Mouse (Mus musculus) limb, embryonic 13.5 days (tissue): ENCODE results near the gene Xaf1. TPM values are rescaled to one million over a fixed set of nuclear protein-coding genes. Genes with fewer than 3 reads are reported as not detected.
A peak's percentile ranks its signal among the peaks of the same experiment; 100 is the strongest.

Source experiments
- ATAC-seq: fragments of 200-750 bp; cut with Nextera tagmentation; 2 replicates; pipeline ENCODE4 v1.8.0; 2017; ENCODE audit warnings: low read depth, moderate number of reproducible peaks, moderate TSS enrichment; ENCODE audit not compliant: low FRiP score
- H3K27ac ChIP-seq: fragments of 300-500 bp; sonication (generic); 2 replicates; pipeline ENCODE4 v1.5.1; 2015; ENCODE audit warnings: inconsistent platforms, mild to moderate bottlenecking, moderate library complexity
- H3K27me3 ChIP-seq: fragments of 300-500 bp; sonication (generic); 2 replicates; pipeline ENCODE4 v1.6.1; 2015; ENCODE audit warnings: mild to moderate bottlenecking, inconsistent platforms
- H3K36me3 ChIP-seq: fragments of 300-500 bp; sonication (generic); 2 replicates; pipeline ENCODE4 v1.6.1; 2015; ENCODE audit warnings: inconsistent platforms, mild to moderate bottlenecking, moderate library complexity
- H3K4me1 ChIP-seq: fragments of 300-500 bp; sonication (generic); 2 replicates; pipeline ENCODE4 v1.6.1; 2015; ENCODE audit warnings: inconsistent platforms
- H3K4me2 ChIP-seq: fragments of 300-500 bp; sonication (generic); replicated peaks from 2 replicates; pipeline ENCODE4 v1.6.1; 2015; ENCODE audit warnings: inconsistent platforms, mild to moderate bottlenecking, moderate library complexity
- H3K4me3 ChIP-seq: fragments of 300-500 bp; sonication (generic); 2 replicates; pipeline ENCODE4 v1.5.1; 2015; ENCODE audit warnings: moderate library complexity, mild to moderate bottlenecking, inconsistent platforms
- H3K9ac ChIP-seq: fragments of 300-500 bp; sonication (generic); 2 replicates; pipeline ENCODE4 v1.6.1; 2015; ENCODE audit warnings: mild to moderate bottlenecking, inconsistent platforms
- H3K9me3 ChIP-seq: fragments of 300-500 bp; sonication (generic); 2 replicates; pipeline ENCODE4 v1.6.1; 2016; ENCODE audit warnings: inconsistent platforms
- WGBS: fragments of 180-500 bp; shearing (Covaris S2); methylation state at CpG from one replicate; pipeline ENCODE4 v1.1.7; 2015; 5-methylcytosine and 5-hydroxymethylcytosine counted together
- polyA plus RNA-seq: library from polyadenylated mRNA; unstranded; fragments of >200 nt; fragmentation: Nextera tagmentation; extraction: Ambion mirVana; gene quantifications from 2 replicates; pipeline ENCODE4 v1.2.1, GENCODE M21; 2015

The Xaf1 gene
- polyA plus RNA-seq, 1 experiment from 2014 or later, result 2.5 TPM

DNA sequence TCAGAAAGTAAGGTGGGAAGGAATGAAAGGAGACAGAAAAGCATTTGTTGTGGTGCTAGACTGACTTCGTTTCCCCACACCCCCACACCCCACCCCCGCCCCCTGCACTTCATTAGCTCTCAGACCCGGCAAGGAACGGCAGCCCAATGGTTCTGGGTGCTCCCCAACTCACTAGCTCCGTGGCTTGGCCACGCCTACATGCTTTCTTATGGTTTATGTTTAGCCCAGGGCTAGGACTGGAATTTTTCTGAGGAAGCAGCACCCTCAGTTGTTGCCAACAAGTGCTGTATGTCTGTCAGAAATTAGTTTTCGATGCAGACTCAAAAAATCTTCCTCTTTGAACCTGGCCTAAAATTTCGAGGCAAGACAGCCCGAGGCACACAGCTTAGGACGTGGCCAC, 47.1 kb downstream of the Xaf1 start:
- H3K27ac ChIP-seq, result no peak overlapping the region
- no peak overlapping the region for H3K4me2 ChIP-seq
- no peak overlapping the region for H3K9ac ChIP-seq
- no peaks in the 10 kb centered on the region for H3K9me3 ChIP-seq
- WGBS, result 39% methylated on average over 10 of the region's 10 CpGs
- no peaks in the 10 kb centered on the region for H3K36me3 ChIP-seq
- peaks cover 10% of the 10 kb centered on the region for H3K4me1 ChIP-seq
- no peaks in the 10 kb centered on the region for H3K27me3 ChIP-seq
- ATAC-seq, result no peak
- no peak overlapping the region for H3K4me3 ChIP-seq

DNA sequence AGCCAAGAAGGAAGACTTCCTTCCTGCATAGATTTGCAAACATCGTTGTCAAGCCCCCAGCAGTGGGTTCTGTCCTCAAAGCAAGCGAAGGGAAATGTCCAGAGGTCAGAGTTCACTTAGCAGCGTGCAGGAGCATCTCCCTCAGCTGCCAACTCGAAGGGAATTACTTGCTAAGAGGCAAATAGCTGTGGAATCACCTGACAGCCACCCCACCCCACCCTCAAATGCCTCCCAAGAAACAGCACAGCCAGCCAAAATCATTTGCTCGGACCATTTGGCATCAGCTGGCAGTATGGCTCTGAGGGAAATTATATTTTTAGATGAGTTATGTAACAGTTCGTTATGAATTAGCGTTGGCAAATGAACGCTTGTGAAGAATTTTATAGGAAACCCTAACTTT, 47.6 kb downstream of the Xaf1 start:
- no peak for ATAC-seq
- 42% methylated on average over 8 of the region's 8 CpGs for WGBS
- Histone ChIP-seq H3K4me1 (peaks cover 10% of the 10 kb centered on the region), H3K9me3 (no peaks in the 10 kb centered on the region), H3K4me2 (no peak overlapping the region), H3K4me3 (no peak overlapping the region), H3K27me3 (no peaks in the 10 kb centered on the region), H3K9ac (no peak overlapping the region), H3K27ac (no peak overlapping the region), H3K36me3 (no peaks in the 10 kb centered on the region)

DNA sequence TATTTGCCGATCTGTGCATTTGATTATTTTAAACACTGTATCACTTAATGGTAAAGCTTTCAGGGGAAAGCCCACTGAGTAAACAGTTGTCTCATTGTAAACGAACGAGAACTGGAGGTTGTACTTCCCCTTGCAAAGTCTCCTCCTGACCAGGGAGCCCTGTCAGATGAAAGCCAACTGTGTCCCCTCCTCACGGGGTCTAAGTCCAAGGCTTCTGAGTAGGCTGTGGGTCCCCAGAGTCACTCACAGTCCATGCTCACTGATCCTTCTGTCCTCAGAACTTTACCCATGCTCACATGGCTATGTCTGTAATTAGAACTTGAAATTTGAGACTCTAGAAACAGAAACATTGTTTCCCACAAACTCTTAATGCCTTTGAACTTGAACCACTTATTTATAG, 48.2 kb downstream of the Xaf1 start:
- no peaks in the 10 kb centered on the region for H3K27me3 ChIP-seq
- no peak overlapping the region for H3K4me2 ChIP-seq
- H3K9me3 ChIP-seq, result no peaks in the 10 kb centered on the region
- no peak for ATAC-seq
- no peak overlapping the region for H3K9ac ChIP-seq
- H3K36me3 ChIP-seq, result no peaks in the 10 kb centered on the region
- 47% methylated on average over 4 of the region's 4 CpGs for WGBS
- no peak overlapping the region for H3K27ac ChIP-seq
- H3K4me3 ChIP-seq, result no peak overlapping the region
- H3K4me1 ChIP-seq, result peaks cover 10% of the 10 kb centered on the region

DNA sequence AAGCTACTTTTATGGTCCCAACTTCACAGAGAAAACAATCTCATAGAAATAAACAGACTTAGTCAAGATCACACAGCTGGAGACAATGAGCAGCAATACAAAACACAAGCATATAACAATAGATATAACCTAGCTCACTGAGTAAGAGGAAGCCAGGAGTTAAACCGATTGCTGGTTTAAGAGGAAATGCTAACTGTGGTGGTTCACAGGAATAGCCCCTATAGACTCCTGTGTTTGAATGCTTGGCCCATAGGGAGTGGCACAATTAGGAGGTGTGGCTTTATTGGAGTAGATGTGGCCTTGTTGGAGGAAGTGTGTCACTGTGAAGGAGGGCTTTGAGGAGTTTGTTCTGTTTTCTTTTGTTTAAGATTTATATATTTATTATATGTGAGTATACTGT, 50.8 kb downstream of the Xaf1 start:
- WGBS, result 55% methylated on average over 1 of the region's 1 CpGs
- no peaks in the 10 kb centered on the region for H3K36me3 ChIP-seq
- H3K9ac ChIP-seq, result no peak overlapping the region
- no peaks in the 10 kb centered on the region for H3K27me3 ChIP-seq
- H3K27ac ChIP-seq, result no peak overlapping the region
- no peaks in the 10 kb centered on the region for H3K9me3 ChIP-seq
- peaks cover 14% of the 10 kb centered on the region for H3K4me1 ChIP-seq
- H3K4me2 ChIP-seq, result no peak overlapping the region
- no peak overlapping the region for H3K4me3 ChIP-seq
- ATAC-seq, result no peak

DNA sequence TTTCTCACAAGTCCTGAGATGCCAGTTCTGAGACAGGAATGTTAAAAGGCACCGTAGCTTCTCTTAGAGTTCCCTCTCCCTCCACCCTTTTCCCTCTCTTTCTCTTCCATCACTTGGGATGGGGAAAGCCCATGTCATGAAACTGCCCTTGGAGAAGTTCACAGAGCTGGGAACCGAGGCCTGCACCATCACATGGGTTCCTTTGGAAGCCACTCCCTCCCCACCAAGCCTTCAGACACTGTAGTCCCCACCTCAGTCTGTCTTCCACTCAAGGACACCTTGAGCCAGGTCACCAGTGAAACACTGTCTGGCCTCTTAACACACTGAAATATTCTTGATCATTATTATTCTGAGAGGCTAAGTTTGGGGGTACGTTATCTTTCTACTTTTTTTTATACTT, 51.8 kb downstream of the Xaf1 start:
- H3K9me3 ChIP-seq, result no peaks in the 10 kb centered on the region
- H3K4me1 ChIP-seq, result peaks cover 14% of the 10 kb centered on the region
- no peak overlapping the region for H3K4me2 ChIP-seq
- no peak overlapping the region for H3K27ac ChIP-seq
- no peak overlapping the region for H3K4me3 ChIP-seq
- no peaks in the 10 kb centered on the region for H3K27me3 ChIP-seq
- 72% methylated on average over 3 of the region's 3 CpGs for WGBS
- no peak overlapping the region for H3K9ac ChIP-seq
- no peak for ATAC-seq
- H3K36me3 ChIP-seq, result no peaks in the 10 kb centered on the region

DNA sequence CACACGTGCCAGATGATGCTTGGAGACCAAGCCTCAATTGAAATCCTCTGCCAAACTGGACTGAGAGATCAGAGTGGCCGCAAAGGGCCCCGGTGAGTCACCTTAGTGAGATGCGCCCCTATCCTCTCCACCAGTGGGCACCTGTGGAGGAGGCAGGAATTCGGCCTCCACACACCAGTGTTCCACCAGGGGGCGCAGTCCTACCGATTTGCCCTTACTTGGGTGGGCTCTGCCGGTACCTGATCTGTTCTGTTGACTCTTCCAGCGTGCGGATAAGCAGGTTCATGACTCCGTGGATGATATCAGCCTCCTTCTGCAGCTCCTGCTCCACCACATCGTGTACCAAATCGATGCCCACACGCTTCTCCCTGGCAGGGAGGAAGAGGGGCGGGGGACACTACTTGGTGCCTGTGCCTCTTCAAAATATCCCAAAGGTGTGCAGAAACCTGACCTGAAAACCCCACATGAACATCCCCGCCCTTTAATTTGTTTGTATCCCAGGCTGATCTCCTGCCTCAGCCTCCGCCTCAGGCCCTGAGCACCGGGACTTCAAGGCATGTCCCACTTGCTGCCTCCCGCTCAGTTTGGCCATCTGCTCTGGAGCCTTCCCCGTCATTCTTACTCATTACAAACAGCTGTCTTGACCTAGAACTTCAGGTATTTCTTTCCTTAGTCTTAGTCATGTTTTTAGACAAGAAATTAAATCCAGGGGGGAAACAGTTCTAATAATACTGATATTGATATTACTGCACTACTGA, 53.7 kb downstream of the Xaf1 start:
- Histone ChIP-seq H3K36me3 (no peaks in the 10 kb centered on the region), H3K4me1 (peaks cover 4% of the 10 kb centered on the region; the same call in 1 of the 2 replicates), H3K27ac (no peak overlapping the region), H3K27me3 (no peaks in the 10 kb centered on the region), H3K4me2 (peak overlapping the region; percentile 56), H3K4me3 (peak overlapping the region; percentile 6; the same call in 1 of the 2 replicates), H3K9me3 (no peaks in the 10 kb centered on the region), H3K9ac (no peak overlapping the region)
- 18% methylated on average over 20 of the region's 20 CpGs for WGBS
- no peak for ATAC-seq

DNA sequence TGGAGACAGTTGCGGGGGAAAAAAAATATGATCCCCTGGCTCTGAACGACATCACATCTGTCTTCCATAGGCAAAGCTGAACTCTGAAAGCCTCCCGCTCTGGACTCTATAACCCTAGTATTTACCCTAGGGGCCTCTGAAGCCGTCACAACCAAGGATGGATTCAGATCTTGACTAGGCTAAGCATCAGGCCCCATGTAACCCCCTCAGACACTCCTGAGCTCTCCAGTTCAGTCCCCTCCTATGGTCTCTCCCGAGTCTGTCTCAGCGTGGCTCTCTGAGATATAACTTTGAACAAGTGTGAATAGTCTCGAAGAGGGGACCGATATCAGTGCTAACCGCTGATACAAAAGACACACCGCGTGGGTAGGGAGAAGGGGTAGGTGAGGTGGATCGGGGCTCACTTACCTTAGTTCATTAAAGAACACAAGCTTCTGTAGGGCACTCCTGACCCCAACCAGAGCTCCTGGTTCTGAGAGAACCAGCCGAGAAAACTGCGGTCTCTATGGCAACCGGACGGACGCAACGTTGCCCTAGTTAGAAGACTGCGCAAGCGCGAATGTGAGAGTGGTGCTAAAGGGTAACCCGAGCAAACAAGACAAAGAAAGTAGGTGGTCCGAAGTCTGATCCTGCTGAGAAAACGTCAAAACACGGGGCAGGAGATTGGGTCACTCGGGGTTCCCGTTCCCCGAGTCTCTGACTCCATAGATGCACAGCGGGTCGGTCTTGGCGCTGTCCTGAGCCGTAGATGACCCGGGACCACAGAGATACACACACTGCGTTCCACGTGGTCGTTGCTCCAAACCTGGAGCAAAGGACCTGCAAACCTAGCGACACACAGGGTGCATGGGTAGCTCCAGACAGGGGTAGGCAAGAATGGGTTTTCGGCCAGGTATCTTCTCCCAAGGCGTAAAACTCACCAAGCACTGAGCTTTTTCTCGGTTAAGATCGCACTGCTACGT, 60.2 kb downstream of the Xaf1 start:
- no peaks in the 10 kb centered on the region for H3K36me3 ChIP-seq
- WGBS, result 9% methylated on average over 42 of the region's 42 CpGs
- H3K9ac ChIP-seq, result peak overlapping the region; percentile 72
- H3K4me1 ChIP-seq, result no peaks in the 10 kb centered on the region
- H3K27me3 ChIP-seq, result no peaks in the 10 kb centered on the region
- peak overlapping the region; percentile 51 for H3K4me3 ChIP-seq
- H3K9me3 ChIP-seq, result no peaks in the 10 kb centered on the region
- no peak overlapping the region for H3K27ac ChIP-seq
- peak overlapping the region; percentile 81 for H3K4me2 ChIP-seq
- peak; percentile 90 for ATAC-seq

DNA sequence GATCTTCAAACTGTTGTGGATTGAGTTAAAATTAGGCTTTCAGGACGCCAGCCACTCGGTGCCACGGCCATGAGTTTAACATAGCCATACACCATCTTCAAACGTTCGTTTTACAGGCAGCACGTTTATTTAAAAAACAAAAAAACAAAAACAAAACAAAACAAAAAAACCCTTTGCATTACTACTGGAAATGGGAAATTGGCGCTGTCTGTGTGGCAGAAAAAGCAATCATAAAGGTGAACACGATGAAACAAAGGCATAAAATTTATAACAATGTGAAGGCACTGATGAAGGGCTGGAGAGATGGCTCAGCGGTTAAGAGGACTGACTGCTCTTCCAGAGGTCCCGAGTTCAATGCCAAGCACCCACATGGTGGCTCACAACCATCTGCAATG, 60.9 kb downstream of the Xaf1 start, which contains the start of gene Tekt1:
Gene Tekt1 (minus strand): TSS at position 96 of the 395 bp plus-strand sequence.
- peak within 1 kb of the TSS; percentile 51 for H3K4me3 ChIP-seq
- H3K9ac ChIP-seq, result peak within 1 kb of the TSS; percentile 72
- no peaks in the 10 kb centered on the region for H3K36me3 ChIP-seq
- ATAC-seq, result no peak
- no peaks in the 10 kb centered on the region for H3K9me3 ChIP-seq
- peak within 1 kb of the TSS; percentile 81 for H3K4me2 ChIP-seq
- no peak within 1 kb of the TSS for H3K27ac ChIP-seq
- no peaks in the 10 kb centered on the region for H3K27me3 ChIP-seq
- 34% methylated on average over 10 of the region's 10 CpGs for WGBS
- H3K4me1 ChIP-seq, result no peaks in the 10 kb centered on the region

Other genes starting within 250 kb of the Xaf1 start
- gene Pitpnm3, start 165.9 kb upstream of the Xaf1 start, polyA plus RNA-seq, result 0.08 and 0.14 TPM in 2 replicates
- 0.84 and 1.1 TPM in 2 replicates for gene Gm43951, start 94.8 kb upstream of the Xaf1 start, polyA plus RNA-seq
- gene 4933427D14Rik, start 94.2 kb upstream of the Xaf1 start, polyA plus RNA-seq, result 18.1 and 18.3 TPM in 2 replicates
- gene Txndc17, start 94.1 kb upstream of the Xaf1 start, polyA plus RNA-seq, result 229 and 230 TPM in 2 replicates
- gene Med31, start 86.0 kb upstream of the Xaf1 start, polyA plus RNA-seq, result 48.9 and 49.6 TPM in 2 replicates
- 0.18 and 0.84 TPM in 2 replicates for gene Slc13a5, start 34.4 kb upstream of the Xaf1 start, polyA plus RNA-seq
- gene Fbxo39, start 12.8 kb downstream of the Xaf1 start, polyA plus RNA-seq, result not detected in 2 replicates
- 3.2 and 3.6 TPM in 2 replicates for gene Tekt1, start 60.8 kb downstream of the Xaf1 start, polyA plus RNA-seq
- 38.3 and 41.5 TPM in 2 replicates for gene Smtnl2, start 110.1 kb downstream of the Xaf1 start, polyA plus RNA-seq
- 0.74 and 0.92 TPM in 2 replicates for gene Ggt6, start 133.9 kb downstream of the Xaf1 start, polyA plus RNA-seq
- 159 and 164 TPM in 2 replicates for gene Mybbp1a, start 139.7 kb downstream of the Xaf1 start, polyA plus RNA-seq
- gene Spns2, start 188.3 kb downstream of the Xaf1 start, polyA plus RNA-seq, result 2.1 and 2.3 TPM in 2 replicates
- 0.14 and 0.20 TPM in 2 replicates for gene Spns3, start 248.9 kb downstream of the Xaf1 start, polyA plus RNA-seq